Mouse (Mus musculus): ENCODE measurements around the gene Dnajb5. TPM values are rescaled to one million over a fixed set of nuclear protein-coding genes. Genes with fewer than 3 reads are reported as not detected.

The Dnajb5 gene
- polyA plus RNA-seq, 1 experiment from 2014 or later, result 0.75 TPM

DNA sequence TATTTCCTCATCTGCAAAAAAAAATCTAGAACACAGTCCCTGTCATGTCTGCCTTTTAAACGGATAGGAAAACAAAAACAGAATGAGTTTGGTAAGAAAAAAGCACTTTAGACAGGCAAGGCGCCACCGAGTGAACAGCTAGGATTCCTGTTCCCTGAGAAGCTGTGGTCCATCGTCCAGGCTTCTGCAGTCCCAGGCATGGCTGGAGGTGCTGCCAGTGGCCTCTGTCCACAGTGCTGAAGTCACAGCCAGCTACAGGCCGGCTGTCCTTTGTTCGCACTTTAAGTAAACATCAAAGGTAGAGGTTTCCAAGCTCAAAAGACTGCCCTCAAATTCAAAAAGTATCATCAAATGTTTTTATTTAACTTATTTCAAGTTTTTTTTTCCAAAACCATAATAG, 4.6 kb upstream of the Dnajb5 start:
- DNase-seq, result no peak
- Histone ChIP-seq H3K27ac (no peak overlapping the region), H3K36me3 (no peaks in the 10 kb centered on the region), H3K4me1 (replicated peaks) (peaks cover 12% of the 10 kb centered on the region), H3K9ac (no peak overlapping the region), H3K9me3 (replicated peaks) (no peaks in the 10 kb centered on the region), H3K4me2 (no peak overlapping the region), H3K4me3 (replicated peaks) (no peak overlapping the region), H3K27me3 (peaks cover 67% of the 10 kb centered on the region)
- no peak for ATAC-seq (ENCODE audit: low read depth)
- 6% methylated on average over 6 of the region's 6 CpGs for WGBS (ENCODE audit: insufficient replicate concordance)

DNA sequence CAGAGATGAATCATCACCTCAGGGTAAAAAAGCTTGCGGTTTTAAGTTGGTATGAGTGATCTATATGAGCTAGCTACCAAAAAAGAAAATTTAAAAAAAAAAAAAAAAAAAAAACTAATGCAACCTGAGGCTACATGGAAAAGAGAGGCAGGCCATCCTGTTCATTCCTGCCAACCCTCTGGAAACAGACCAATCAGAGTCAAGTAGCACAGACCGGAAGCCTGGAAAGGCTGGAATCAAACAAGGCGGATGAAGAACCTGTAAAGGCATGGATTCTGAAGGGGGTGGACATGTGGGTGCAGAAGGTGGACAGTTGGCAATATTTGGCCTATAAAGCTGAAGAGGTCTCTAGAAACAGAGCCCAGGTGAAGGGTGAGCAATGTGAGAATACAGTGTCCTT, 4.2 kb upstream of the Dnajb5 start:
- Histone ChIP-seq H3K27ac (no peak overlapping the region), H3K4me3 (replicated peaks) (no peak overlapping the region), H3K36me3 (no peaks in the 10 kb centered on the region), H3K4me1 (replicated peaks) (peaks cover 16% of the 10 kb centered on the region), H3K4me2 (no peak overlapping the region), H3K9ac (no peak overlapping the region), H3K9me3 (replicated peaks) (no peaks in the 10 kb centered on the region), H3K27me3 (peaks cover 69% of the 10 kb centered on the region)
- 70% methylated on average over 3 of the region's 3 CpGs for WGBS (ENCODE audit: insufficient replicate concordance)
- ATAC-seq (ENCODE audit: low read depth), result no peak
- DNase-seq, result no peak

DNA sequence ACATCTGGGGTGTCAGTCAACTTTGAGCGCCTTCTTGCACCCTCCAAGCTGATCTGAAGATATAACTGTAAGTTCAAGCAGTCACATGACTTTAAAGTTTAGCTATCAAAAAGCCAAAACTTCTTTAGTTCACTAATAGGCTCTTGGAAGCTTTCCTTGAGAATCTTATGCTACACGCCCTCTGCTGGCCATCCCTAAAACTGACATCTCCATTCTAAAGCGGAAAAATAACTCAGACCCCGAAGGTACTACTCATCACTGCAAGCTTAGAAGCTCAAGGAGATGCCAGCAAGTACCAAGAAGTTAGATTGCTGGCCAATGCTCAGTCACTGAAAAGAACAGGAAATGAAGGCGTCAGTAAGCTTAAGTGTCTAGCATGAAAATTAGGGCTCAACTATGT, 3.7 kb upstream of the Dnajb5 start:
- Histone ChIP-seq H3K9ac (no peak overlapping the region), H3K4me1 (replicated peaks) (peaks cover 18% of the 10 kb centered on the region), H3K27ac (no peak overlapping the region), H3K27me3 (peaks cover 69% of the 10 kb centered on the region), H3K36me3 (no peaks in the 10 kb centered on the region), H3K4me3 (replicated peaks) (no peak overlapping the region), H3K9me3 (replicated peaks) (no peaks in the 10 kb centered on the region), H3K4me2 (no peak overlapping the region)
- DNase-seq (peak; percentile 24), ATAC-seq (ENCODE audit: low read depth) (no peak)
- 7% methylated on average over 5 of the region's 5 CpGs for WGBS (ENCODE audit: insufficient replicate concordance)

DNA sequence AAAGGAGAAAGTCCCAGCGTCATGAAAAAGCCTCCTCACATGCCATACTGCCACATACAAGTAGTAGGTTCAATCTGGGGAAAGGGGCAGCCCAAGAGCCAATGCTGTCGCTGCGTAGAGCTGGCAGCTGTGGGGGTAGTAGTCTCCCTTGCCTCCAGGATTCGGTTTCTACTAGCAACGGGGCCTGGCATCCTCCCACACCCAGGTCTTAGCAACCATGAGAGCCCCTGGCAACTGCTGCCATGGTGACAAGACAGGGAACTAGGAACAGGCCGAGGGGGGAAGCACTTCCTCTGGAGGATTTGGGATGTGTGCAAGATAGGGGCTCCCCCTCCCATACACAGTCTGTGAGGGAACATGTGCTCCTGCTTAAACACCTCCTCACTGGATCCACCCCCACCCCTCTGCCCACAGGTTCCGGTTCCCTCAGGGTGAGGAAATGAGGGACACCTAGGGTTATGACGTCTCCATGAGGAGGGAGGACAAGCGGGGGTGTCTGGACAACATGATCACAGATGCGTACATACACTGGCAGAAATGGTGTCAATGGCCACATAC, 2.8 kb upstream of the Dnajb5 start:
- H3K9ac ChIP-seq, result no peak overlapping the region
- WGBS (ENCODE audit: insufficient replicate concordance), result 48% methylated on average over 10 of the region's 10 CpGs
- no peaks in the 10 kb centered on the region for H3K9me3 ChIP-seq (replicated peaks)
- H3K27me3 ChIP-seq, result peaks cover 71% of the 10 kb centered on the region
- ATAC-seq (ENCODE audit: low read depth) (no peak), DNase-seq (no peak)
- no peak overlapping the region for H3K4me3 ChIP-seq (replicated peaks)
- peaks cover 18% of the 10 kb centered on the region for H3K4me1 ChIP-seq (replicated peaks)
- no peaks in the 10 kb centered on the region for H3K36me3 ChIP-seq
- no peak overlapping the region for H3K27ac ChIP-seq
- no peak overlapping the region for H3K4me2 ChIP-seq

DNA sequence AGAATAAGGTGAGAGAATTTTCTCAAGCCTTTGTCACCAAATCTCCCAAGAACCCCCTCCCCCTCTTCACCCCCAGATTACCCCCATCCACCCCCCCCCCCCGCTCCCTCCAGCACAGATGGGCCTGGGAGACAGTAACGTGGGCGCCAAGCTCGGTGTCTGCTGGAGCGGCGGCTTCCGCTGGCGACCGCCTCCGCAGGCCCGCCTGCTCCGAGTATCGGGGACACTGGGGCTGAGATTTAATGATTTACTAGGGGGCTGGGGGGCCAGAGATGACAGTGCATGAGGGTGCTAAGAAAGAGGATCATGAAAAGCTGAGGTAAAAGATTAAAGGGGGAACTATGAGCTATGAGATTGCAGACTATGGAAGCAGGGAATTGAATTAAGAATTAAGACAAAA, 1.1 kb upstream of the Dnajb5 start:
- no peak for ATAC-seq (ENCODE audit: low read depth)
- peaks cover 77% of the 10 kb centered on the region for H3K27me3 ChIP-seq

DNA sequence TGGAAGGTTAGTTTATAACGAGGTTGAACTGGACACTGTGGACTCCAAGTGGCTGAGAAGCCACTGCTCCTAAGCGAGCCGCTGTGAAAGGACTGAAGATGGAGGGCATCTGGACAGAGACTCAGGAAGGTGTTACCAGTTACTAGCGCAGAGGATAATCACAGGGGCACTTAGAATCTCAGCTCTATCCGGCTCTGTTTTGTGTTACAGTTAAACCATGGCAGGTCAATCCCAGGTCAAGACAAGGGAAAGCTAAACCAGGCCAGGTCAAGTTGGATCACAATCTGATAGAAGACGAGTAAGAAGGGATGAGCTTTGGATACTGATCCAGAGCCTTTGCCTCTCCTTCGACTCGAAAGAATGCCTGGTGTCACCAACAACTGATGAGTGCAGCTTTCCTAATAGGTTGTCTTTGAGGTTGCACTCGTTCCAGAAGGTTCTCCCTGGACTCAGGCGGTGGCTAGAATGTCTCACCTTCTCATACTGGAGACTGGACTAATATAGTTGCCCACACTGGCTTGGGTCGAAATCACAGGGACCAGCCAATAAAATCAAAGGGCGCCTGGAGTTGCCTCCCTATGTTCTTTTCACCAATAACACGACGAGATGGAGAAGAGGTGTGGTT, 451 bp upstream of the Dnajb5 start:
- peaks cover 18% of the 10 kb centered on the region for H3K4me1 ChIP-seq (replicated peaks)
- H3K4me3 ChIP-seq (replicated peaks), result peak overlapping the region; percentile 64
- peaks cover 80% of the 10 kb centered on the region for H3K27me3 ChIP-seq
- WGBS (ENCODE audit: insufficient replicate concordance), result 8% methylated on average over 14 of the region's 14 CpGs
- H3K9me3 ChIP-seq (replicated peaks), result no peaks in the 10 kb centered on the region
- no peak for ATAC-seq (ENCODE audit: low read depth)
- H3K9ac ChIP-seq, result no peak overlapping the region
- peak overlapping the region; percentile 83 for H3K4me2 ChIP-seq
- H3K36me3 ChIP-seq, result no peaks in the 10 kb centered on the region
- no peak overlapping the region for H3K27ac ChIP-seq
- no peak for DNase-seq

More for the DNA sequence above, 1.1 kb upstream of the Dnajb5 start:
- Histone ChIP-seq H3K4me1 (replicated peaks) (peaks cover 18% of the 10 kb centered on the region), H3K9me3 (replicated peaks) (no peaks in the 10 kb centered on the region), H3K4me3 (replicated peaks) (no peak overlapping the region), H3K4me2 (no peak overlapping the region), H3K27ac (no peak overlapping the region), H3K36me3 (no peaks in the 10 kb centered on the region), H3K9ac (no peak overlapping the region)
- no peak for DNase-seq
- WGBS (ENCODE audit: insufficient replicate concordance), result 26% methylated on average over 13 of the region's 13 CpGs

DNA sequence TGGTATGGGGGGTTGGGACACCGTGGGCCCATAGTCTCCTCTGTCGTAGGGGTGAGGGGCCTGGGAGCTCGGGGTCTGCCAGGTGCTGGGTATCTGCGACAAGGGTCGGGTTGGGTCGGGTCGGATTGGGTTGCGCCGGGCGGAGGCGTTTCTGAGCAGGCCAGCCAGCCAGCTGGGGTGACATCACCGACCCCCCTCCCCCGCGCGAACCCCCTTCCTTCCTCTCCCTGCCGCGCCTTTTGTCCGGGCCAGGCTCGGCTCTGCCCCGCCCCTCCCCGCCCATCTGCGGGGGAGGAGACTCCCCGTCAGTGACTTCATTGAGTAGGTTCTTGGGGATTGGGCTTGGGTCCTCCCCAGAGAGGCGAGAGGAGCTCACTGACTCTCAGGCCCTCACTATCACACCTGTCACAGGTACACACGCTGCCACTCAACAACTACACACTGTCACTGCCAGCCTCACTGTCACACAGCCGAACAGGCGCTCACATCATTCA, 498 bp downstream of the Dnajb5 start:
- DNase-seq (peak; percentile 54), ATAC-seq (ENCODE audit: low read depth) (peak; percentile 37)
- Histone ChIP-seq H3K27ac (no peak overlapping the region), H3K4me2 (peak overlapping the region; percentile 83), H3K9ac (peak overlapping the region; percentile 70), H3K36me3 (no peaks in the 10 kb centered on the region), H3K4me1 (replicated peaks) (peaks cover 18% of the 10 kb centered on the region), H3K9me3 (replicated peaks) (no peaks in the 10 kb centered on the region), H3K27me3 (peaks cover 74% of the 10 kb centered on the region), H3K4me3 (replicated peaks) (peak overlapping the region; percentile 64)
- 1% methylated on average over 24 of the region's 27 CpGs for WGBS (ENCODE audit: insufficient replicate concordance)

DNA sequence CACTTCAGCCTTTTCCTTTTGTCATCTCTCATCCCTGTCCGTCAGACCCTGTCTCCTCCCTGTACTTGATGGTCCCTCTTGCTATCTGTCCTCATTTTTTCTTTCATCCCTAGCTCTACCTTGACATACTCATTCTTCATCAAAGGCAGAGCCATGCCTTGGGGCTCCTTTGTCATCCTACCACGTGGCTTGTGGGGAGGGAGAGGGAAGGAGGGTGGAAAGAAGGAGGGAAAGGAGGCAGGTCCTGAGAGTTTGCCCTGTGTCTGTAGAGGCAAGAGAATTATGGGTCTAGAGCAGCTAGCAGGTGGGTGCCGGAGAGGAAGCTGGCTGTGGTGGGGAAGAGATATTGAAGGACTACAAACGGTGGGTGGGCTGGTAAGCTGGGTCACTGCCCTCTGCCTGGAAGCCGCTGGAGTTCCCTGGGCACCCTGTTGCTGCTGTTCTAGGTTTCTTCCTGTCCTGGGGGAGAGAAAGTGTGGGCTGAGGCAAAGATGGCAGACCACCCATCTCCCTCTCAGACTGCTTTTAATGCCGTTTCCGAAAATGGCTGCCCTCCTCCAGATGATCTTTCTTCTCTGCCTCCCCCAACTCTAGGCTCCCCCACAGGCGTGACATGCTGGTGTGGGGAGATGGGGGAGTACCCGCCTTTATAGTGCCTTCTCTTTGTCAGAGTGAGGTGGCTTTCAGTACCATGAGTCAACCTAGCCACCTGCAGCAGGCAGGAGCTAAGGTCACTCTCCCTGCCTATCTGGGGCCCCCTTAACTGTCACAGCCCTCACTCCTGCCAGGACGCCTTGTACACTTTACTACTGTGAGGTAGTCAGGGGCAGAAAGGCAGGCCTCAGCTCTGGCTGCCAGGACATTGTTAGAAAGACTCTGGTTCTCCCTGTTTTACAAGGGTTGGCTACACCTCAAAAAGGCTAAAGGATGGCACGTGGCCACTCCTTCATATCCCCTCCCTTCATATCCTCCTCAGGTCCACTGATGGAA, 1.9 kb downstream of the Dnajb5 start:
- Histone ChIP-seq H3K4me3 (replicated peaks) (no peak overlapping the region), H3K4me2 (no peak overlapping the region), H3K36me3 (no peaks in the 10 kb centered on the region), H3K4me1 (replicated peaks) (peaks cover 18% of the 10 kb centered on the region), H3K27ac (no peak overlapping the region), H3K9ac (no peak overlapping the region), H3K9me3 (replicated peaks) (no peaks in the 10 kb centered on the region), H3K27me3 (peaks cover 69% of the 10 kb centered on the region)
- no peak for ATAC-seq (ENCODE audit: low read depth)
- WGBS (ENCODE audit: insufficient replicate concordance), result 39% methylated on average over 11 of the region's 11 CpGs
- DNase-seq, result no peak

DNA sequence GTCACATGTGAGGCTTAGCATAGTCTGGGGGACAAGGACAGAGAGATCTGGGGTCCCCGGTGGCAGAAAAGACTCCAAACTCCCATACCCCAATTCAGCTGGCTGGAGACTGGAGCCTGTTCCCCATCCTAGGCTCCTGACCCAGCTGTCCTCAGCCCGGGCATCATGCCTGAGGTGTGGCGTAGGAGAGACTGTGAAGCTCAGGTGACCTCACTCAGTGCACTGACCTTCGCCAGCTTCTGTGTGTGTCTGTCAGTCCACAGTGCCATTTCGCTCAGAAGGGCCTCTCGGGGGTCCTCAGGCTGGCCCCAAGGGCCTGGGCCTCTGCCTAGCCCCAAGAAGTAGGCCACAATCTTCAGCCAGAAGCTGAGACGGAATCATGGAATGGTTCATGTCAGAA, 2.9 kb downstream of the Dnajb5 start:
- Histone ChIP-seq H3K9me3 (replicated peaks) (no peaks in the 10 kb centered on the region), H3K27ac (no peak overlapping the region), H3K36me3 (no peaks in the 10 kb centered on the region), H3K4me3 (replicated peaks) (no peak overlapping the region), H3K27me3 (peaks cover 58% of the 10 kb centered on the region), H3K4me2 (no peak overlapping the region), H3K4me1 (replicated peaks) (peaks cover 18% of the 10 kb centered on the region), H3K9ac (no peak overlapping the region)
- no peak for ATAC-seq (ENCODE audit: low read depth)
- 66% methylated on average over 7 of the region's 7 CpGs for WGBS (ENCODE audit: insufficient replicate concordance)
- DNase-seq, result no peak

DNA sequence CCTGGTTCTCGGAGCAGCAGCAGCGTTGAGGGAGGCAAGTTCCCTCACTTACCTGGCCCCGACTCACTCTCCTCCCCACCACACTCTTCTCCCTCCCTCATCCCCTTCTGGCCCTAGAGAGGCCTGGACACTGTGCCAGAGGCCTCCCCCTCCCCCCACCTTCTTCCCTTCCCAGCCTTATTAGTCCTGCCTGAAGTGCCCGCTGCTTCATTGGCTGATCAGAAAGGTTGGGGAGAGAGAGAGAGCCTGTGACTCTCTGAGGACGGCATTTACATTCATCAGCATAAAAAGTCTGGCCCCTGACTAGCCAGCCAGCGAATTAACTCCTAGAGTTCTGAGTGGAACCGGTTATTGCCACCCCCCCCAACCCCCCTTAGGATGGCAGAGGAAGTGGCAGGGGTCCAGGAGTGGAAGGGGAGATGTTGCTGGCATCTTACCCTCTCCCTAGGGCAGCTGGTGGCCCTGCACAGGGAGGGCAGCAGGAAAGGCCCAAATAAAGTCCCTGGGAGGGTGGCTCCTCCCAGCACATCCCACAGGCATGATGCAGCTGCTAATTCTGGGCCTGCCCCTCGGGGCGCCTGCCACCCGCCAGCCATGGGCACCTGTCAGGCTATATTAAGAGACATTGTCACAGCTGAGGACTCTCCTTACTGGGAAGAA, 4.0 kb downstream of the Dnajb5 start:
- no peak overlapping the region for H3K9ac ChIP-seq
- H3K27me3 ChIP-seq, result peaks cover 48% of the 10 kb centered on the region
- DNase-seq, result no peak
- ATAC-seq (ENCODE audit: low read depth), result no peak
- 54% methylated on average over 10 of the region's 10 CpGs for WGBS (ENCODE audit: insufficient replicate concordance)
- H3K4me2 ChIP-seq, result no peak overlapping the region
- no peak overlapping the region for H3K27ac ChIP-seq
- H3K36me3 ChIP-seq, result no peaks in the 10 kb centered on the region
- no peak overlapping the region for H3K4me3 ChIP-seq (replicated peaks)
- H3K4me1 ChIP-seq (replicated peaks), result peaks cover 18% of the 10 kb centered on the region
- no peaks in the 10 kb centered on the region for H3K9me3 ChIP-seq (replicated peaks)

DNA sequence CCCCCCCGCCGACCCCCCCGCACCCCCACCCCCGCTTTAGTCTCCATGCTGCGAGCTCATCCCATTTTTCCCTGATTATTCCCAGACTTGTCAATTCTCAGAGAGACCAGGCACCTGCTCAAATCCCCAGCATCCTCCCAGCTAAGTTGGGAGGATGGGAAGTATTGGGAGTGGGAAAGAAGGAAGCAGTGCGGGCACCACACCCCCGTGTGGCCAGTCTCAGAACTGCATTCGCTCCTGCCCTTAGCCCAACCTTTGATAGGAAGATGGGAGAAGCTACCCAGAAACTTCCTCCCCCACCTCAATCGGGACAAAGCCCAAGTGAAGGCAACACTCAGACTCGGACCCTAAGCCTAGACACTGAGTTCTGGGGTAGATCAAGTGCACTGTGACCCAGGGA, 4.7 kb downstream of the Dnajb5 start:
- Histone ChIP-seq H3K27me3 (peaks cover 41% of the 10 kb centered on the region), H3K4me1 (replicated peaks) (peaks cover 14% of the 10 kb centered on the region), H3K36me3 (no peaks in the 10 kb centered on the region), H3K27ac (no peak overlapping the region), H3K4me2 (no peak overlapping the region), H3K4me3 (replicated peaks) (no peak overlapping the region), H3K9ac (no peak overlapping the region), H3K9me3 (replicated peaks) (no peaks in the 10 kb centered on the region)
- ATAC-seq (ENCODE audit: low read depth) (no peak), DNase-seq (peak; percentile 30)
- WGBS (ENCODE audit: insufficient replicate concordance), result 9% methylated on average over 10 of the region's 10 CpGs
